Mouse (Mus musculus): ENCODE data around the gene Rasd1. TPM values are rescaled to one million over a fixed set of nuclear protein-coding genes. Genes with fewer than 3 reads are reported as not detected.
"Not testable (repeated sequence)": the region's sequence is repeated elsewhere in the genome, so short reads cannot be mapped to it uniquely, and the experiment has no call there.

Rasd1 gene
- total and polyA plus RNA-seq, 2 experiments from 2014 or later, result 1.2 to 3.6 TPM

GRCm38 (mm10) chr11:59959453-59959852 is 5.3 kb downstream of the Rasd1 start:
- Histone ChIP-seq H3K4me2 (ENCODE audit: low read depth, low read length, poor library complexity, severe bottlenecking) (no peak overlapping the region), H3K27me3 (ENCODE audit: insufficient read depth, low read length) (0 out of 2 replicates have a peak, but pooled peaks cover 7% of the 10 kb centered on the region), H3K9me3 (ENCODE audit: low read length) (no peaks in the 10 kb centered on the region), H3K9ac (replicated peaks; ENCODE audit: low read length, poor library complexity, severe bottlenecking) (no peak overlapping the region), H3K4me3 (ENCODE audit: low read depth, low read length) (no peak overlapping the region), H3K4me1 (ENCODE audit: insufficient read depth, low read length) (peaks cover 11% of the 10 kb centered on the region; the same call in 1 of the 2 replicates), H3K36me3 (ENCODE audit: insufficient read depth, low read length) (peaks cover 23% of the 10 kb centered on the region), H3K27ac (ENCODE audit: low read depth, low read length) (no peak overlapping the region)
- DNase-seq (ENCODE audit: low spot score), result no peak
- WGBS, result 61% methylated on average over 4 of the region's 4 CpGs
- no peak for ATAC-seq (ENCODE audit: low FRiP score)
- TF ChIP-seq CTCF (IDR thresholded peaks at IDR 0.05), result no peak

DNA sequence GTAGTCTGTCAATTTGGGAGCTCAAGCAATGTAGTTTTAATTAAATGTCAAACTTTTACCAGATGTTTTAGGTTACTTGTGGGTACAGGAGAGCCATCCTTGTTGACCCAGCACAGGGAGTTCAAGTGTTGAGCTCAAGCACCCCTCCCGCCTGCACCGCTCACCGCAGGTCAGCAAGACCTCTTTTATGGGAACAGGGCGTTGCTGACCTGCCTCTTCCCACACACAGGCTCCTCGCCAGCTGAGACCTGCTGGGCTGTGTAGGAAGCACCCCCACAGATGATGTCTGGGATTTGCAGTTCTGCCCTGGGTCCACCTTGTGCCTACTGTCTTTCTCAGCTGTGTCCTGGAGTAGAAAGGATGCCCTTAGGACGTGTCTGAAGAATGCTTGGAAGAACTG is 8.0 kb downstream of the Rasd1 start:
- H3K9ac ChIP-seq (replicated peaks; ENCODE audit: low read length, poor library complexity, severe bottlenecking), result no peak overlapping the region
- no peaks in the 10 kb centered on the region for H3K9me3 ChIP-seq (ENCODE audit: low read length)
- ATAC-seq (ENCODE audit: low FRiP score) (no peak), DNase-seq (ENCODE audit: low spot score) (no peak)
- H3K4me3 ChIP-seq (ENCODE audit: low read depth, low read length), result no peak overlapping the region
- no peaks in the 10 kb centered on the region for H3K4me1 ChIP-seq (ENCODE audit: insufficient read depth, low read length)
- 86% methylated on average over 6 of the region's 6 CpGs for WGBS
- H3K36me3 ChIP-seq (ENCODE audit: insufficient read depth, low read length), result peaks cover 12% of the 10 kb centered on the region
- H3K4me2 ChIP-seq (ENCODE audit: low read depth, low read length, poor library complexity, severe bottlenecking), result no peak overlapping the region
- no peak for TF ChIP-seq CTCF (IDR thresholded peaks at IDR 0.05)
- no peaks in the 10 kb centered on the region for H3K27me3 ChIP-seq (ENCODE audit: insufficient read depth, low read length)
- no peak overlapping the region for H3K27ac ChIP-seq (ENCODE audit: low read depth, low read length)

- WGBS, result 87% methylated on average over 14 of the region's 14 CpGs
- Histone ChIP-seq H3K9me3 (ENCODE audit: low read length) (no peaks in the 10 kb centered on the region), H3K36me3 (ENCODE audit: insufficient read depth, low read length) (no peaks in the 10 kb centered on the region), H3K4me1 (ENCODE audit: insufficient read depth, low read length) (peaks cover 3% of the 10 kb centered on the region; the same call in 1 of the 2 replicates), H3K4me2 (ENCODE audit: low read depth, low read length, poor library complexity, severe bottlenecking) (no peak overlapping the region), H3K27ac (ENCODE audit: low read depth, low read length) (no peak overlapping the region), H3K4me3 (ENCODE audit: low read depth, low read length) (no peak overlapping the region), H3K9ac (replicated peaks; ENCODE audit: low read length, poor library complexity, severe bottlenecking) (no peak overlapping the region), H3K27me3 (ENCODE audit: insufficient read depth, low read length) (no peaks in the 10 kb centered on the region)
- ATAC-seq (ENCODE audit: low FRiP score) (no peak), DNase-seq (ENCODE audit: low spot score) (no peak)
- no peak for TF ChIP-seq CTCF (IDR thresholded peaks at IDR 0.05)
These were observed 11.9 kb downstream of the Rasd1 start for GRCm38 (mm10) chr11:59952892-59953291.

- Histone ChIP-seq H3K4me2 (ENCODE audit: low read depth, low read length, poor library complexity, severe bottlenecking) (peak overlapping the region; percentile 85), H3K9me3 (ENCODE audit: low read length) (no peaks in the 10 kb centered on the region), H3K27me3 (ENCODE audit: insufficient read depth, low read length) (no peaks in the 10 kb centered on the region), H3K9ac (replicated peaks; ENCODE audit: low read length, poor library complexity, severe bottlenecking) (peak overlapping the region; percentile 87), H3K27ac (ENCODE audit: low read depth, low read length) (peak overlapping the region; percentile 79), H3K4me1 (ENCODE audit: insufficient read depth, low read length) (peaks cover 11% of the 10 kb centered on the region), H3K4me3 (ENCODE audit: low read depth, low read length) (peak overlapping the region; percentile 85), H3K36me3 (ENCODE audit: insufficient read depth, low read length) (no peaks in the 10 kb centered on the region)
- TF ChIP-seq CTCF (IDR thresholded peaks at IDR 0.05), result no peak
- WGBS, result 2% methylated on average over 16 of the region's 16 CpGs
- ATAC-seq (ENCODE audit: low FRiP score) (peak; percentile 45; the same call in 1 of the 2 replicates), DNase-seq (ENCODE audit: low spot score) (peak; percentile 26)
These were observed 16.4 kb downstream of the Rasd1 start for GRCm38 (mm10) chr11:59948401-59948767.

DNA sequence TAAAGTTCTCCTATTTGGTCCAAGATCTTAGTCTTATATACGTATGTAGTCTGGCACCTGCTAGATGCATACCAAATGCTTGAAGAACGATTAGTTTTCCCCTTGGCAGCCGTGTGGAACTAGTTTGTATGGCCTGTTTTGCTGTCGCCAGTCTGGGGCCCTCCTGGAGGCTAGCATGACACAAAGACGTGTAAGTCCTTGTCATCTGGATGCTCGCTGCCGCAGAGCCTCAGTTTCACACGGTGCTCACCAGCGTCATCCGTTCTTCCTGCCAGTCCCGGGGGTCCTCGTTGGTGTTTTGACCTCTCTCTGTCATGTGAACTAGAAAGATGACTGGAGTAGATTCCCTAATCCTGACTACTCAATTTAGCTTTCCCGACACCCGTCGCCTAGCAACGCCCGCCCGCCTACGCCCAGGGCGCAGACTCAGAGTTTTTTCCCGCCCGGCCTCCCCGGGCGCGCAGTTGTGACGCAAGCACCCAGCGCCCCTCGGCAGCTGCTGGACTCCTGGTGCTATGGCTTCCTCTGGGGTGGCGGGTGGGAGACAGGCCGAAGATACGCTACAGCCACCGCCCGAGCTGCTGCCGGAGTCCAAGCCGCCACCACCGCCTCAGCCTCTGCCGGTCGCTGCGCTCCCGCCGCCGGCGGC is 16.9 kb downstream of the Rasd1 start, which contains the start of gene Med9:
TSS of gene Med9 (plus strand) at position 455 of the 649 bp plus-strand sequence.
- under 1% methylated on average over 43 of the region's 43 CpGs for WGBS
- no peak for TF ChIP-seq CTCF (IDR thresholded peaks at IDR 0.05)
- H3K36me3 ChIP-seq (ENCODE audit: insufficient read depth, low read length), result no peaks in the 10 kb centered on the region
- peak within 1 kb of the TSS; percentile 85 for H3K4me3 ChIP-seq (ENCODE audit: low read depth, low read length)
- H3K9ac ChIP-seq (replicated peaks; ENCODE audit: low read length, poor library complexity, severe bottlenecking), result peak within 1 kb of the TSS; percentile 87
- DNase-seq (ENCODE audit: low spot score), result peak; percentile 96
- H3K27ac ChIP-seq (ENCODE audit: low read depth, low read length), result peak within 1 kb of the TSS; percentile 79
- no peaks in the 10 kb centered on the region for H3K27me3 ChIP-seq (ENCODE audit: insufficient read depth, low read length)
- H3K9me3 ChIP-seq (ENCODE audit: low read length), result no peaks in the 10 kb centered on the region
- peak within 1 kb of the TSS; percentile 85 for H3K4me2 ChIP-seq (ENCODE audit: low read depth, low read length, poor library complexity, severe bottlenecking)
- peaks cover 11% of the 10 kb centered on the region for H3K4me1 ChIP-seq (ENCODE audit: insufficient read depth, low read length)
- peak; percentile 95 for ATAC-seq (ENCODE audit: low FRiP score)

DNA sequence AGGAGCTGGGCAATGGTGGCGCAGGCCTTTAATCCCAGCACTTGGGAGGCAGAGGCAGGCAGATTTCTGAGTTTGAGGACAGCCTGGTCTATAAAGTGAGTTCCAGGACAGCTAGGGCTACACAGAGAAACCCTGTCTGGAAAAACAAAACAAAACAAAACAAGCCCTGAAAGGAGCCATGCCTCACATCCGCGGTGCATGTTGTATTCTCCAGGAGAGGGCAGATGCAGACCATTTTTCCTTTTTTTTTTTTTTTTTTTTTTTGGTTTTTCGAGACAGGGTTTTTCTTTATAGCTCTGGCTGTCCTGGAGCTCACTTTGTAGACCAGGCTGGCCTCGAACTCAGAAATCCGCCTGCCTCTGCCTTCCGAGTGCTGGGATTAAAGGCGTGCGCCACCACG is 19.9 kb downstream of the Rasd1 start:
- not testable (repeated sequence) for DNase-seq (ENCODE audit: low spot score); H3K4me2 ChIP-seq (ENCODE audit: low read depth, low read length, poor library complexity, severe bottlenecking); H3K4me3 ChIP-seq (ENCODE audit: low read depth, low read length); H3K9ac ChIP-seq (replicated peaks; ENCODE audit: low read length, poor library complexity, severe bottlenecking); ATAC-seq (ENCODE audit: low FRiP score); H3K9me3 ChIP-seq (ENCODE audit: low read length); H3K27me3 ChIP-seq (ENCODE audit: insufficient read depth, low read length); H3K36me3 ChIP-seq (ENCODE audit: insufficient read depth, low read length); H3K27ac ChIP-seq (ENCODE audit: low read depth, low read length)
- WGBS, result 90% methylated on average over 9 of the region's 10 CpGs
- peaks cover 11% of the 10 kb centered on the region for H3K4me1 ChIP-seq (ENCODE audit: insufficient read depth, low read length)
